Mouse (Mus musculus) ES-Bruce4 (cell line): ENCODE data around the gene Rapgef5.

Experiments used
- CTCF ChIP-seq: IDR thresholded peaks from one replicate; pipeline ENCODE4 v1.8.1; 2011; ENCODE audit warnings: low read depth, low read length
- EP300 ChIP-seq: IDR thresholded peaks from 2 replicates; pipeline ENCODE4 v1.6.1; 2011; ENCODE audit warnings: low read depth, low read length; ENCODE audit not compliant: insufficient read depth
- POLR2A ChIP-seq: IDR thresholded peaks from one replicate; pipeline ENCODE4 v1.8.1; 2011; ENCODE audit warnings: low read length; ENCODE audit not compliant: insufficient read depth

DNA sequence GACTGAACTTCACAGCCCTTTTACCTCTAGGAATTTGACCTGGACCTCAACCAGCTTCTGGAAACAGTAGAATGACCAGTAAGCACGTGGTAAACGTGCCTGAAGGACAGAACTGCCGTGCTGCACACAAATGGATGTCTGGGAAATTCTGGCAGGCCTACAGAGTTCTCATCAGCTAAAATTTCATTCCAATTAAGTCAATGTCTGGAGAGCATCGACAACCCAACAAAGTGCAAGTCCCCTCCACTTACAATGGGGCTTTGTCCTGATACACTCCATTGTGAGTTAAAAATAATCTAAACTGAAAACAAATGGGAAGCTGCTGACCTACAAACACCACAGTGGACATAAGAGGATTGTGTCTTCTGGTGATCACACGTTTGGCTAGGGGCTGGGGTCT is 260.6 kb downstream of the Rapgef5 start:
- no peak for TF ChIP-seq POLR2A
- no peak for TF ChIP-seq CTCF
- no peak for TF ChIP-seq EP300
